Mouse (Mus musculus) bone marrow, adult 2 months (tissue): ENCODE results near the gene Plekha5.

ENCODE experiments used
- CTCF ChIP-seq: fragments of 200-500 bp; IDR thresholded peaks from 2 replicates; pipeline ENCODE4 v1.5.1; 2011; ENCODE audit warnings: low read length, control low read depth; ENCODE audit not compliant: control insufficient read depth, insufficient read depth
- POLR2A ChIP-seq: fragments of 200-500 bp; IDR thresholded peaks from 2 replicates; pipeline ENCODE4 v1.6.1; 2011; ENCODE audit warnings: low read depth, mild to moderate bottlenecking, control low read depth, low read length, borderline replicate concordance; ENCODE audit not compliant: control insufficient read depth

GRCm38 (mm10) chr6:140480425-140481081, 56.7 kb downstream of the Plekha5 start:
- TF ChIP-seq CTCF (no peak), POLR2A (no peak)
